Mouse (Mus musculus): ENCODE measurements at regions not wholly inside any gene's neighbourhood (a gene's known extent, or its start where the extent isn't known, plus 50 kb on each side); places are given as distances from the start of the nearest gene placed in this dataset.

- ATAC-seq (ENCODE audit: insufficient read depth, low FRiP score, low read depth), result no peak
- Histone ChIP-seq H3K4me1 (no peaks in the 10 kb centered on the region), H3K27ac (no peak overlapping the region), H3K36me3 (no peaks in the 10 kb centered on the region), H3K4me2 (no peak overlapping the region), H3K27me3 (replicated peaks) (no peaks in the 10 kb centered on the region), H3K9me3 (no peaks in the 10 kb centered on the region), H3K4me3 (replicated peaks) (no peak overlapping the region), H3K9ac (no peak overlapping the region)
- 54% methylated on average over 2 of the region's 2 CpGs for WGBS
Measured at GRCm38 (mm10) chr2:159232266-159232665, 437.7 kb downstream of the Dhx35 start.

DNA sequence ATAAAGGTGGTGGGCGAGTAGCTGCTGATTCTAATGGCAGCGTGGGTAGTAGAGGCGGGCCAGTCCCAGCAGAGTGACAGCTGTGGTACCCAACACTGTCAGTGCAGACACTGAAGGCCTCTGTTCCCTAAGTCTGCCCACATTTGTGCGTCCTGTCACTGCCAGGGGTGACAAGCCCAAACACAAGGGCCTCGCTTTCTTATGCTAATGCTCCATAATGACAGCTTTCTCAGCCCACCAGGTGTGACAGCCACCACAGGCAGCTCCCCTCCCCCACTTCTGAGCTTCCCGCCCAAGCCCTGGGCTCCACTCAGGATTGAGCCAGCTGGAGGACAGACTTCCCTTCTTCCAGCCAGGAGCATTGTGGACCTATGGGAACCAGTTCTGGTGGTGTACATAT, 440.4 kb downstream of the Dhx35 start:
- no peaks in the 10 kb centered on the region for H3K9me3 ChIP-seq
- no peaks in the 10 kb centered on the region for H3K27me3 ChIP-seq (replicated peaks)
- ATAC-seq (ENCODE audit: insufficient read depth, low FRiP score, low read depth), result no peak
- H3K9ac ChIP-seq, result no peak overlapping the region
- 36% methylated on average over 6 of the region's 6 CpGs for WGBS
- no peak overlapping the region for H3K27ac ChIP-seq
- H3K4me1 ChIP-seq, result no peaks in the 10 kb centered on the region
- H3K4me3 ChIP-seq (replicated peaks), result no peak overlapping the region
- no peaks in the 10 kb centered on the region for H3K36me3 ChIP-seq
- H3K4me2 ChIP-seq, result no peak overlapping the region

DNA sequence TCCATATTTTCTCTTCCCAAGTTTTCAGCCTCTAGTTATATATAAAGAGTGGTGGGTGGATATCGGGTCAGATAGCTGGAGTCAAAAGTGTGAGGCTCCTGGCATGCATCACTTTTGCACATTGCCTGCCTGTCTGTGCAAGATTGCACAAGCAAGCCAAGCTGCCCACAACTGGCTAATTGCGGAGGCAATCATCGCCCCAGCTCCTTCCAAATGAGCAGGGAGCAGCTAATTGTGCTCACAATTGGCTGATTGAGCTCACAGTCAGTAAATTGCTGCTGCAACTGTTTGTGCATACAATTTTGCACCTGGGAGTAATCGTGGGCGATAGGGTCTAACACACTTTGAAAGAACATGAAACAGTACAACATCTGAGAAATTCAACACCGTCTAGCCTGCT, 455.5 kb downstream of the Dhx35 start:
- Histone ChIP-seq H3K36me3 (no peaks in the 10 kb centered on the region), H3K9ac (no peak overlapping the region), H3K27ac (no peak overlapping the region), H3K4me2 (no peak overlapping the region), H3K27me3 (replicated peaks) (no peaks in the 10 kb centered on the region), H3K4me3 (replicated peaks) (no peak overlapping the region), H3K9me3 (no peaks in the 10 kb centered on the region), H3K4me1 (no peaks in the 10 kb centered on the region)
- no peak for ATAC-seq (ENCODE audit: insufficient read depth, low FRiP score, low read depth)
- 88% methylated on average over 6 of the region's 6 CpGs for WGBS

DNA sequence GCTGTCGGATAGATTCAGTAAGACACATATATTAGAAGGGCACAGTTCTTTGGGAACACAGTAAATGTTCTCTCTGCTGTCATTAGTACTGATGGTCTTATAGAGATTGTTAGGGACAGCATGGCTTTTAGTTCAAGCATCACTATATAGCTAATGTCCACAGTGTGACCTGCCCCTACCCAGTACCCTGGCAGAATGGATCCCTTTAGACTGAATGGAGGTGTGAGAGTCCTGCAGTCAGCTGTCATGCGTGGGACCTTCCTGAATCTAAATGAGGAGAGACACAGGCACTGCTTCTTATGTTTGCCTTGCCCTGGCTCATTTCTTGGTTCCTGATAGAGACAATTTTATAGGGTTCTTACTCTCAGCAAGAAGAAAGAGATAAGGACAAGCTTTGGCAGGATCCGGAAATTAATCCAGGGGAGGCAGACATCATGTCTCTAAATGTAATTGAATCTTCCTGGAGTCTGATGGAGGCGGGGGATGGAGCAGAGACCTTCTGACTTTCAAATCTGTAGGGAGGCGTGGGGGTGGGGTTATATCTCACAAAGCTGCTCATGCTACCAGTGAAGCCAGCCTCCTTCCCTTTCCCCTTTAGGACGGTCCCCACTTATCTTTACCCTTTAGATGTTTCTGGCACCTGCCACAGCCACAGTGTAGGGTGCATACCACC, 456.5 kb downstream of the Dhx35 start:
- 65% methylated on average over 6 of the region's 6 CpGs for WGBS
- Histone ChIP-seq H3K4me3 (replicated peaks) (no peak overlapping the region), H3K27ac (no peak overlapping the region), H3K36me3 (no peaks in the 10 kb centered on the region), H3K27me3 (replicated peaks) (no peaks in the 10 kb centered on the region), H3K4me2 (no peak overlapping the region), H3K4me1 (no peaks in the 10 kb centered on the region), H3K9ac (no peak overlapping the region), H3K9me3 (no peaks in the 10 kb centered on the region)
- no peak for ATAC-seq (ENCODE audit: insufficient read depth, low FRiP score, low read depth)

GRCm38 (mm10) chr2:159270221-159271080, 475.8 kb downstream of the Dhx35 start:
- Histone ChIP-seq H3K4me3 (replicated peaks) (no peak overlapping the region), H3K27me3 (replicated peaks) (no peaks in the 10 kb centered on the region), H3K27ac (no peak overlapping the region), H3K4me2 (no peak overlapping the region), H3K36me3 (no peaks in the 10 kb centered on the region), H3K9ac (no peak overlapping the region), H3K4me1 (peaks cover 3% of the 10 kb centered on the region; the same call in 1 of the 2 replicates), H3K9me3 (no peaks in the 10 kb centered on the region)
- no peak for ATAC-seq (ENCODE audit: insufficient read depth, low FRiP score, low read depth)
- 47% methylated on average over 10 of the region's 10 CpGs for whole genome bisulfite sequencing

GRCm38 (mm10) chr2:159278896-159279295, 484.3 kb downstream of the Dhx35 start:
- Histone ChIP-seq H3K4me1 (no peaks in the 10 kb centered on the region), H3K9ac (no peak overlapping the region), H3K4me3 (replicated peaks) (no peak overlapping the region), H3K9me3 (no peaks in the 10 kb centered on the region), H3K27me3 (replicated peaks) (no peaks in the 10 kb centered on the region), H3K4me2 (no peak overlapping the region), H3K27ac (no peak overlapping the region), H3K36me3 (no peaks in the 10 kb centered on the region)
- no peak for ATAC-seq (ENCODE audit: insufficient read depth, low FRiP score, low read depth)
- WGBS, result 31% methylated on average over 2 of the region's 2 CpGs

DNA sequence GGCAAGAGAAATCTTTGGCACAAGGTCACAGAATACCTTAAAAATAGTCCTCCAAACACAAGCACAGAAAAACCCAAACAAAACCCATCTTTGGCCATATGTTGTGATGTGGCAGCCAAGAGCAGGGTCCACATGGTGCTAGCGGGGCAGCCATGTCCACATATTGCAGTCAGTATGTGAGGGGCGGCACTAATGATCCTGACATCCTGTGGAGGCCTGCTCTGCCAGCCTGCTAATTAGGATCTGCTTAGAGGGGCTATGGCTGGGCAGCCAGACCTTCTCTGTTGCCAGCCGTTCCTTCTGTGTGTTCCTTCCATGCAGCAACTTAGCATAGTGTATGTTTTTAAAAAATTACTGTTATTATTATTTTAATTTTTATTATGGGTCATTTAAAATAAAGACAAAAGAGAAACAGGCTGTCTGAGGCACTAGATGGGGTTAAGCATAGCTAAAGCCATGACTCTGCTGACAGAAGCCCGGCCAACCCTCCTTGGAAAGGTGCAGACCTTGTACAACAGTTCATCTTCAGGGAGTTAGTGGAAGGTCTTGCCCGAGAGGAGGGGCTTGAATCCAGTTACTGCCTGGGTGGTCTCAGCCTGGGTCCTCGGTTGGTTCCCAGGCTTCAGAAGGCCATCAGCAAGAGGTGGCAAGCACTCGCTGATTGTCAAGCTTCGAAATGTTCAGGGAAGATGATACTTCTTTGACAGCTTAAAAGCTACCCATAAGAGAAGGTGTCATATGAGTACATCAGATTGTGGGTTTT, 487.1 kb downstream of the Dhx35 start:
- no peaks in the 10 kb centered on the region for H3K9me3 ChIP-seq
- no peak for ATAC-seq (ENCODE audit: insufficient read depth, low FRiP score, low read depth)
- WGBS, result 76% methylated on average over 8 of the region's 8 CpGs
- H3K27ac ChIP-seq, result no peak overlapping the region
- no peaks in the 10 kb centered on the region for H3K27me3 ChIP-seq (replicated peaks)
- no peak overlapping the region for H3K9ac ChIP-seq
- no peaks in the 10 kb centered on the region for H3K36me3 ChIP-seq
- H3K4me3 ChIP-seq (replicated peaks), result no peak overlapping the region
- no peak overlapping the region for H3K4me2 ChIP-seq
- H3K4me1 ChIP-seq, result 0 out of 2 replicates have a peak, but pooled peaks cover 2% of the 10 kb centered on the region

GRCm38 (mm10) chr2:159284100-159284499, 489.5 kb downstream of the Dhx35 start:
- no peak for ATAC-seq (ENCODE audit: insufficient read depth, low FRiP score, low read depth)
- Histone ChIP-seq H3K9me3 (no peaks in the 10 kb centered on the region), H3K4me2 (no peak overlapping the region), H3K27ac (no peak overlapping the region), H3K36me3 (no peaks in the 10 kb centered on the region), H3K4me1 (0 out of 2 replicates have a peak, but pooled peaks cover 2% of the 10 kb centered on the region), H3K9ac (no peak overlapping the region), H3K27me3 (replicated peaks) (no peaks in the 10 kb centered on the region), H3K4me3 (replicated peaks) (no peak overlapping the region)
- 54% methylated on average over 5 of the region's 5 CpGs for WGBS

DNA sequence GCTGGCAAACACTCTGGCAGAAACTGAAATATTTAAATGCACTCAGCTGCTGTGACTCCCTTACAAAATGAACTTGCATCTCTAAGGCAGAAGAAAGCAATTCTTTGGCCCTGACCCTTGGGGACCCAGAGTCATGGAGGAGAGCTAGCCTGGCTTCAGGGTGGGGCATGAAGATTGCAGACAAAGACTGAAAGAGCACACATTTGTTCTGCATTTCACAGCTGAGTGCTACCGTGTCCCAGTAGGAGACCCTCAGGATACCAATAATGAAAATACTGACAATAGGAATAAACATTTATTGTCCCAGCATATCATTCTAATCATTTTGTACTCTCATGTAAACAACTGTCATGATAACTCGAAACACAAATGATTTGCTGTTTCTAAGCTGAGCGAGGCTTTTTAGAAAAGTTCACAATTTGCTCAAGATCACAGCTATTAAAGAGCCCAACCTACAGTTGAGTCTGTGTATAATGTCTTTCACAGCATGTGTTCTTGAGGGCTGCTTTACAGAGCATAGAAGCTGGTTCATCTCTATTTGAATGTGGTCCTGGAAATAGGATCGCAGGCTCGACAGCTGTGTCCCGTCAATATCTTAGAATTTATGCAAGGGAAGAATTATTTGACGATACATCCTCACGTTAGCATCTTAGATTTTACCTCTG, 490.1 kb downstream of the Dhx35 start:
- Histone ChIP-seq H3K9ac (no peak overlapping the region), H3K27ac (no peak overlapping the region), H3K9me3 (no peaks in the 10 kb centered on the region), H3K4me1 (0 out of 2 replicates have a peak, but pooled peaks cover 2% of the 10 kb centered on the region), H3K4me3 (replicated peaks) (no peak overlapping the region), H3K27me3 (replicated peaks) (no peaks in the 10 kb centered on the region), H3K36me3 (no peaks in the 10 kb centered on the region), H3K4me2 (no peak overlapping the region)
- ATAC-seq (ENCODE audit: insufficient read depth, low FRiP score, low read depth), result no peak
- 40% methylated on average over 8 of the region's 8 CpGs for WGBS

- ATAC-seq (ENCODE audit: insufficient read depth, low FRiP score, low read depth), result no peak
Measured at GRCm38 (mm10) chr2:159287996-159288563, 493.5 kb downstream of the Dhx35 start.

GRCm38 (mm10) chr2:159290081-159290480, 495.5 kb downstream of the Dhx35 start:
- no peak overlapping the region for H3K9ac ChIP-seq
- H3K27me3 ChIP-seq (replicated peaks), result no peaks in the 10 kb centered on the region
- 28% methylated on average over 1 of the region's 1 CpGs for WGBS
- H3K27ac ChIP-seq, result no peak overlapping the region
- H3K4me3 ChIP-seq (replicated peaks), result no peak overlapping the region
- H3K9me3 ChIP-seq, result no peaks in the 10 kb centered on the region
- H3K4me2 ChIP-seq, result no peak overlapping the region
- no peaks in the 10 kb centered on the region for H3K36me3 ChIP-seq
- no peak for ATAC-seq (ENCODE audit: insufficient read depth, low FRiP score, low read depth)
- H3K4me1 ChIP-seq, result no peaks in the 10 kb centered on the region

More at GRCm38 (mm10) chr2:159287996-159288563, 493.5 kb downstream of the Dhx35 start:
- WGBS, result 56% methylated on average over 6 of the region's 6 CpGs
- 0 out of 2 replicates have a peak, but pooled peaks cover 2% of the 10 kb centered on the region for H3K4me1 ChIP-seq
- H3K4me2 ChIP-seq, result no peak overlapping the region
- H3K27me3 ChIP-seq (replicated peaks), result no peaks in the 10 kb centered on the region
- H3K9me3 ChIP-seq, result no peaks in the 10 kb centered on the region
- H3K4me3 ChIP-seq (replicated peaks), result no peak overlapping the region
- H3K27ac ChIP-seq, result no peak overlapping the region
- no peak overlapping the region for H3K9ac ChIP-seq
- no peaks in the 10 kb centered on the region for H3K36me3 ChIP-seq
